Mouse (Mus musculus): ENCODE results near the gene Man1a2.

Man1a2 gene

GRCm38 (mm10) chr3:100685087-100685762 is at the start of gene Man1a2:
TSS of gene Man1a2 (minus strand) at chr3:100685503.
- DNase-seq (ENCODE audit: low spot score), result peak; percentile 84

- no peak for DNase-seq (ENCODE audit: low spot score)
These were observed 49.3 kb upstream of the Man1a2 start for GRCm38 (mm10) chr3:100734482-100735154.

- no peak for DNase-seq (ENCODE audit: low spot score)
These were observed 46.6 kb upstream of the Man1a2 start for GRCm38 (mm10) chr3:100731896-100732295.

GRCm38 (mm10) chr3:100731347-100731746 is 46.0 kb upstream of the Man1a2 start:
- DNase-seq (ENCODE audit: low spot score), result no peak

GRCm38 (mm10) chr3:100728008-100728712 is 42.9 kb upstream of the Man1a2 start:
- no peak for DNase-seq (ENCODE audit: low spot score)

- DNase-seq (ENCODE audit: low spot score), result no peak
These were observed 40.8 kb upstream of the Man1a2 start for GRCm38 (mm10) chr3:100725960-100726674.

GRCm38 (mm10) chr3:100720786-100721300 is 35.5 kb upstream of the Man1a2 start:
- DNase-seq (ENCODE audit: low spot score), result no peak

- DNase-seq (ENCODE audit: low spot score), result no peak
These were observed 30.9 kb upstream of the Man1a2 start for GRCm38 (mm10) chr3:100716241-100716640.

- no peak for DNase-seq (ENCODE audit: low spot score)
These were observed 30.1 kb upstream of the Man1a2 start for GRCm38 (mm10) chr3:100715367-100715766.

- no peak for DNase-seq (ENCODE audit: low spot score)
These were observed 28.1 kb upstream of the Man1a2 start for GRCm38 (mm10) chr3:100713142-100714005.

- DNase-seq (ENCODE audit: low spot score), result no peak
These were observed 26.8 kb upstream of the Man1a2 start for GRCm38 (mm10) chr3:100712140-100712539.

- DNase-seq (ENCODE audit: low spot score), result no peak
These were observed 26.2 kb upstream of the Man1a2 start for GRCm38 (mm10) chr3:100711486-100711885.

GRCm38 (mm10) chr3:100707117-100707516 is 21.8 kb upstream of the Man1a2 start:
- no peak for DNase-seq (ENCODE audit: low spot score)

GRCm38 (mm10) chr3:100705128-100705667 is 19.9 kb upstream of the Man1a2 start:
- DNase-seq (ENCODE audit: low spot score), result no peak

- no peak for DNase-seq (ENCODE audit: low spot score)
These were observed 18.7 kb upstream of the Man1a2 start for GRCm38 (mm10) chr3:100703847-100704644.

- DNase-seq (ENCODE audit: low spot score), result no peak
These were observed 17.9 kb upstream of the Man1a2 start for GRCm38 (mm10) chr3:100702875-100703846.

- DNase-seq (ENCODE audit: low spot score), result no peak
These were observed 3.4 kb upstream of the Man1a2 start for GRCm38 (mm10) chr3:100688747-100689146.

GRCm38 (mm10) chr3:100686756-100687155 is 1.5 kb upstream of the Man1a2 start:
- DNase-seq (ENCODE audit: low spot score), result no peak
